Mouse (Mus musculus) spleen, postnatal 4 days (tissue): ENCODE measurements around the gene Haghl.

Source experiments
- DNase-seq, 2 experiments: peaks; one replicate each; pipeline ENCODE4 v3.0.0; 2022; ENCODE audit warnings: low spot score in 2 of 2

Haghl gene

GRCm38 (mm10) chr17:25786781-25787504 lies 1.5 kb upstream of the Haghl start:
- DNase-seq = no peak

GRCm38 (mm10) chr17:25786280-25786679 lies 807 bp upstream of the Haghl start, which contains the start of gene Ccdc78:
Gene Ccdc78 (plus strand): TSS chr17:25786580.
- no peak for DNase-seq

DNA sequence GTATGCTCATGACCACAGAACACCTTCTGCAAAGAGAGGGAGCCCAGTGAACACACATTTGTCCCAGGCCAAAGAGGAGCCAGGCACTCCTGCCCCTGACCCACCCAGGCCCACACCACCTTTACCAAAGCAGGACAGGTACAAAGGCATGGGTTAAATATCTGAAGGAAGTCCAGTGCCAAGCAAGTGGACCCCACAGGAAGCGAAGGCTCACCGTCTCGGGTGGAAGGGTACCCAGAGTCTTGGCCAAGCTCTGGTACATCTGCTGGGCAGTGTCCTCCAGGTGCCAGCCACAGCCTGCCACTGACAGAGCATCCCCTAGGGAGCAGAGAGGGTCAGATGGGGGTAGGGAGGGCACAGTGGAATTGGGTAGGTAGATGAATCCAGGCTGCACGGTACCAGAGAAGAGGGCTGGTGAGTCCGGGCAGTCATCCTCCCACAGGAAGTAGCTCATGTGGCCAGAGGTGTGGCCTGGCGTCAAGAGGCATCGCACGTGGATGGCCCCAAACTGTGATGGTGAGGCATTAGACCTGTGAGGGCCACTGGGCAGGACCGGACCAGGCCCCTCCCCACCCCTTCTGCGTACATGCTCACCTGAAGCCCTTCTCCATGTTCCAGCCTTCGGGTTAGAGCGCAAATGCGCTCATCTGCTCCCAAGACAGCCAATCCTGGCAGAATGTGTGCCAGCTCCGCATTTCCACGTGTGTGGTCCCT lies 1.5 kb downstream of the Haghl start:
- DNase-seq = peak in 1 of 2 experiments; percentile 64

GRCm38 (mm10) chr17:25783086-25783485 lies 2.4 kb downstream of the Haghl start:
- peak in 1 of 2 experiments; percentile 63 for DNase-seq

DNA sequence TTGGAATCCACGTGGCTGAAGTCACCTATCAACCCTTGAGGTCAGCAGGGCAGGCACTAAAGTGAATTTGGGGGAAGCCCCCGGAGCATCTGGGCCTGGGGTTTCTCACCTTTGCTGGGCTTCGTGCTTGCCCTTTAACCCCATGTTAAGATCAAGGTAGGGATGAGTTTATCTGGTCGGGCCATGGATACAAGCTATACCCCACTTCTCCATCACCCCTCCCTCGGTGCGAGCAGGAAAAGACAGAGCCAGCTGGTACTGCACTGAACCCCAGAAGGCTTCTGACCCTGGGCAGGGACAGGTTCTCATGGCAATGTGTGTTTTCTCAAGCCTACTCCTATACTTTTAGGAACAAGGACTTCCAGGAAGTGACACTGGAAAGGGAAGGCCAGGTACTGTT lies 4.1 kb downstream of the Haghl start:
- DNase-seq = peak in 1 of 2 experiments; percentile 54

DNA sequence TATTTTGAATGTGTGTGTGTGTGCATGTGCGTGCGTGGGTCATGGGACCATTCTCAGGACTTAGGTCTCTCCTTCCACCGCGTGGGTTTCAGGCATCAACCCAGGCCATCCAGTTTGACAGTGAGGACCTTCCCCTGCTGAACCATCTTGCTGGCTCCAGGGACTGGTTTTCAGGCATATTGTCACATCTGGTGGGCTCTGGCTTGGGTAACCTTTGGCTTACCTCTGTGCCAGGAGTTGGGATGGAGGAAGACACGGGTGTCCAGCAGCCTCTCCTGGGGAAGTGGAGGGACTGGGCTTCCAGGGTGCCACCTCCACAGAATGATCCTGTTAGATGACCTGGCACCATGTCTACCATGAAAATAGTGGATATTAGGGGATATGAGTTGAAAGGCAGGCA lies 7.5 kb downstream of the Haghl start:
- DNase-seq = no peak

DNA sequence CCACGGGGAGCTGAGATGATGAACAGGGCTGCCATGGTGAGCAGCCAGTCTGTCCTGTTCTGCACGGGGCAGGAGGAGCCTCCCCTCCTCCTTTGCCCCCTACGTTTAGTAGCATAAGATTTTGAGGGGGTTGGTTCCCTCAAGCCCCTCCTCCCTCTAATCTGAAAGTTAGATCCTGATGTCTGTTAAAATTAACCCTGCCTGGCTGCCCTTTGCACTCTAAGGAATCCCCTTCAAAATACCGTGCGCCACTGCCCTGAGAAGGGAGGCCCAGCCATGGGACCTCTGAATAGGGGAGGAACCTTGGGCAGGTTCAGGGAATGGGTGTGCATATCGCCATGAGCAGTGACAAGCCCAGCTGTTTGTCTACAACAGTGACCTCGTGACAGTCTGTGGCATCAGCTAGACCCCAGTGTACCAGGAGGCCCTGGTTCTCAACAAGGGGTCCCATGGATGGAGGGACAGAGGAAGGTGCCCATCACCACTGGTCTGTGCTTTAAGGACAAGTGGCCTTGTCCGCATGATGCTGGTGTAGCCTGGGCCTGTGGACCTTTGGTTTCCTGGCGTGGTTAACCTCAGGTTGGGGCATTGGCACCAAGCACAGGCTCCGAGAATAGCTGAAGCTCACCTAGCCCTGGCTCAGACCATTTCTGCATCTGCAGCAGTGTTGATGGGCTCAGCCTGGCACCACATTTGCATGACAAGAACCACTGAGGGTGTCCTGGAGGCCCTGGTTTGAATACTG lies 10.0 kb downstream of the Haghl start:
- no peak for DNase-seq

GRCm38 (mm10) chr17:25773549-25774120 lies 11.8 kb downstream of the Haghl start, which contains the start of gene Narfl:
Gene Narfl (plus strand): TSS chr17:25773776.
- DNase-seq = peak; percentile 96 to 100

DNA sequence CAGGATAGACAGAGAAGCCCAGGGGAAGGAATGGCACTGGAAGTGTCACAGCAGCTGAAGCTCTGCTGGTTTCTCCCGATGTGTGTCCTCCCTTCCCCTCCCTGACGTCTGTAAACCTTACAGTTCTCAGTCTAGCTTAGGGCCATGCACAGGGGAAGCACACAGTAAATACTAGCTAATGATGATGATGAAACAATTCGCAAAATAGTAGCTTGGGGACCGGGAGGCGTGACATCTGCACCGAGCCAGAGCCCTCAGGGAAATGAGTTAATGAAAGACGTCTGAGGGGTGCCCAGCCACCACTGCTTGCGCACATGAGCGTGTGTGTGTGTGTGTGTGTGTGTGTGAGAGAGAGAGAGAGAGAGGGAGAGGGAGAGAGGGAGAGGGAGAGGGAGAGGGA lies 16.1 kb downstream of the Haghl start:
- DNase-seq = no peak

DNA sequence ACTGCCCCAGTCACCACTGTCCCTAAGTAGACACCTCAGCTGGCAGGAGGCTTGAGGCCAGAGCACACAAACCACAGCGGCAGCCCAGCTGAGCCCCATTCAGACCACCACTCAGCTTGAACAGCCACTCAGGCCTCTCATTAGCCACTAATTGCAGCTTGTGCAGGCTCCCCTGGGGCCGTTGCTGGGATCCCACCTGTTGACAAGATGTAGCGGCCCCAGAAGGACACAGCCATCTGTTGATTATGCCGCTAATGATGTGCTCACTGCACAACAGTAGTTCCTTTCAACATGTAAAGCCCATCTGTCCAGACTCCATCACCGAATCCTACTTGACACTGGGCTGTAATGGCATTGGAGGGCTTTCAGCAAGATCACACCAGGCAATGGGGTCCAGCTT lies 19.6 kb downstream of the Haghl start:
- no peak for DNase-seq

DNA sequence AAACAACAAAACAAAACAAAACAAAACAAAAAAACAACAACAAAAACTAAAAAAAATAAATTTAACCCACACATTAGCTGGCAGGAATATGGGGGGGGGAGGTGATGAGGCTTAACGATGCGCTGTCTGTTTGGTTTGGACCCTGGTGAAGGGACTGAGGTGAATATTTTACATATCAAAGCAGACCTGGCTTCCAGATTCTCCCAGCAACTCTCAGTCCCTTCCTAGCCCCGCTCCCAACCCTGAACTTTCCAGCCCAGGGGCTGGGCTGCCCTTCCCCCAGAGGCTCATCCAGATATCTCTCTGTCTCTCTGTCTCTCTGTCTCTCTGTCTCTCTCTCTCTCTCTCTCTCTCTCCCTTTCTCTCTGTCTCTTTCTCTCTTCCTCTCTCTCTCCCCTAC lies 22.9 kb downstream of the Haghl start:
- no peak for DNase-seq

DNA sequence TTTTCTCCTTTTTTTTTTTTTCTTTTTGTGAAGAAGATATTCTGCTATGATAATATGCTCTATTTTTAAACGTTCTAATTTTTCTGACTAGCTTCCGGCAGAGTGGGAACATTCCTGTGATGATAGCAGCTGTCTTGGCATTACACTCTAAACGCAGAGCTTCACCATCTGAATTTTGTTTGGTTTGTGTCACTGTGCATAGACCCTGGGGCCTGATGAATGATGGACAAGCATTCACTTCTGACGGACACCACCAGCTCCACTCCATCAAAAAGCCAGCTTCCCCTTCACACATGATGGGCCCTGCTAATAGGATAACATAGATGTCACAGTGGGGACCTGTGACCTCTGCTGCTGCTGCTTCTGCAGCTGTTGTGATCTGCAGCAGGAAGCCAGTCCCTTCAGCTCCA lies 23.9 kb downstream of the Haghl start:
- DNase-seq = no peak

DNA sequence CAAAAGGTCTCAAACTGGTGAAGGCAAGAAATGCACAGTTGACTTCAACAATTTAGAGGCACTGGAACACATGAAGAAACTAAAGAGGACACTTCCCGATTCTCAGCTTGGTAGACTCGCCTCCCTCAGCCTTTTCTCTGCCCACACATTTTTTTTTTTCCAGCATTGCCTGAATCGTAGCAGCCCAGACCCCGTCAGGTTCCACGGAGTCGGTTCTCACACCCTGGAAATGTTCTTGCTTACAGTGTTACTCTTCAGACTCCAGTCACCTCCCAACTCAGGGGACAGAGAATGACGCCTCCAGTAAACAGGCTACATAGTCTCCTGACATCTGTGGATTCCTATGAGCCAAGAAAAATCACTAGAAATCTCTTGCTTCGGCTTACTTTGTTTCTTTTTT lies 25.3 kb downstream of the Haghl start:
- DNase-seq = no peak

GRCm38 (mm10) chr17:25757691-25758090 lies 27.8 kb downstream of the Haghl start:
- DNase-seq = no peak

DNA sequence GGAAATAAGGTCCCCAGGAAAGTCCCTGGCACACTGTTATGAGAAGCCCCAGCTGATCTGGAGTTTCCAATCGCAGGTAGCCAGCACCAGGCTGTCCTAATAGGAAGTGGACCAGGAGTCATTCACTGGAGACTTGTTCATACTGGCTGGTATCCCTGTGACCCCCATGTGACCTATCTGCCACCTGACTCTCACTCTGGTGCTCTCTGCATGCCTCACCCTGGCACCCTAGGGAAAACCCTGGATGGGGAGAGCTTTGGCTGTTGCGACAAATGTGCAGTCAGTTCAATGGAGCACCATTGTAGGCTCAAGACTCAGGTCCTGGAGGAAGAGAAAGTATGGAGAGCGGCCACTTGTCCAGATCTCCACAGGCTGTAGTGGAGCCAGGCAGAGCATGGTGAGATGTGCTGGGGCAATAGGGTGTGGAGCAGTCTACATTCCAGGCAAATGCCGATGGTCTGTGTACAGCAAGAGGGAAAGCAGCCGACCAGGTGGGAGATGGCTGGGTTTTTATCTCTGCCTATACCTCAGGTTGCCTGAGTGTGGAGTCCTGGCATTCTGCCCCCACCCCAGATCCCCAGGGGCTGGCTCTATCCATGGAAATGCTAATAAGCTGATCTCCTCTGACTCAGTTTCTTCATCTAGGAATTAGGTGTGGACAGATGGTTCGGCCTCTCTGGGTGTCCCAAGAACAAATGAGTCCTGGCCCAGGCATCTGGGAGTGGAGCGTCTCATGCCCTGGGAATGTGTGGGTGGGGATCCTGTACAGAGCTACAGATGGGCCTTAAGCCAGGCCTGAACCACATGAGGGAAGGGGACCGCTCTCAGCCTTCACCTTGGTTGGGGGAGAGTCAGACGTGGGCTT lies 28.9 kb downstream of the Haghl start:
- DNase-seq = no peak

DNA sequence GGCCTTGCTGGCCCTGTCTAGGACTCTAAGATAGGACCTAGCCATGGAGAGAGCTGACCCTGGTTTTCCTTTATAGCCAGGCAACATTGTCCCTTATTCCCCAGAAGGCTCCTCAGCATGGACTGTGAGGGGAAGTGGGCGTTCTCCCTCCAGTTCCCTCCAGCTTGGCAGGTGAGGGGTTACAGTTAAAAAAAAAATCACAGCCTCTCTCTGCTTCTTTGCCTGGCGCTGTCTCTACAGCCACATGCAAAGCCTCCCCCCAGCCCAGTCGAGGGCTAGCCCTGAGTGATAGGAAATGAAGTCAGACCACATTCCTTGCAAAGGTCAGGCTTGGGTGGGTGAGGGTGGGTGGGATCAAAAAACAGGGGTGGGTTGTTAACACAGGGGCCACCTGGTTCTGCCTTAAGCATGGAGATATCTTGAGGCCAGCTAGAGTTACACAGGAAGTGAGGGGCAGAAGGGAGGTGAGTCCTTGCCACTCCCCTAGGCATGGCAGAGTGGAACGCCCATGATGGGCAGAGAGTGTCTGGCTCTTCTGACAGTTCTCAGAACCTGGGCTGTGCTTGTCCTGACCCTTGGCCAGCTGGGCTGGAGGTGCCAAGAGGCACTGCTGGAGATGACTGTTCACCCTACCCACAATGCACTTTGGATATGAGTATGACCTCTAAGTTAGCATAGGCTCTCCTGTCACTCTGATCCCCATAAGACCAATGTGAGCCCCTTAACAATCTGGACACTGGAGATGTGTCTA lies 29.7 kb downstream of the Haghl start:
- no peak for DNase-seq

DNA sequence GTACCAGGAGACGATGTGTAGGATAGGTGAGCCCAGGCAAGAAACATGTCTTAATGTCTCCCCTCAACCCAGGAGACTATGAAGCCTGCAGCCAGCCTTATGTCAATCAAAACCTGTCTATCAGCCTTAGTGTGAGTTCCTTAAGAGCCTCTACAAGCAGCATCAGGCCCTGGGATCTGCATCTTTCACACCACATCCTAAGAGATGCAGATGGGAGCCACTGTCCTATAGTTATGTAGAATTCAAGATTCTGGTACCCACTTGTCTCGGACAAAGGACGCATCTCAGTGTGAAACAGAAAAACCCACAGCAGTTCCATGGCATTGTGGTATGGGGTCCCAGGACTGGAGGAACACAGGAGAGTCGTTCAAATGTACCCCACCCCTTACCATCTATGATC lies 30.4 kb downstream of the Haghl start:
- no peak for DNase-seq

DNA sequence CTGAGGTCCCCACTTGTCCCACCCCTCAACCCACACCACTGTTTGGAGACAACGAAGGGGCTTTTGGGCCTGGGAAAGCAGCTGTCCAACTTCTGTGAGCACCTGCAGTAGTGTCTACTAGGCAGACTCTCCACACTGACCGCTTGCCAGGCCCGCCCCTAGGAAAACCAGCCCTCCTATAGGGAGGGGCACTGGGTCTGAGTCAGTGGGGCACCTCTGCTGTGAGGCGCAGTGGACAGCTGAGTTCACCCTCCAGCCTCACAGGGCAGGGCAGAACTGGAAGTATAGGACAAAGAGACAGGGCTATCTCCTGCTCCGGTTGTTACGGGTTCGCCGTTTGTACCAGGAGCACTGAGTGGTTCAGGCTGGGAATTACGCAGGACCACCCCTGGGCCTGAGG lies 31.2 kb downstream of the Haghl start, which contains the start of gene Msln:
Gene Msln (minus strand): TSS at position 138 of the 400 bp plus-strand sequence.
- DNase-seq = no peak

GRCm38 (mm10) chr17:25751446-25751845 lies 34.0 kb downstream of the Haghl start:
- no peak for DNase-seq

DNA sequence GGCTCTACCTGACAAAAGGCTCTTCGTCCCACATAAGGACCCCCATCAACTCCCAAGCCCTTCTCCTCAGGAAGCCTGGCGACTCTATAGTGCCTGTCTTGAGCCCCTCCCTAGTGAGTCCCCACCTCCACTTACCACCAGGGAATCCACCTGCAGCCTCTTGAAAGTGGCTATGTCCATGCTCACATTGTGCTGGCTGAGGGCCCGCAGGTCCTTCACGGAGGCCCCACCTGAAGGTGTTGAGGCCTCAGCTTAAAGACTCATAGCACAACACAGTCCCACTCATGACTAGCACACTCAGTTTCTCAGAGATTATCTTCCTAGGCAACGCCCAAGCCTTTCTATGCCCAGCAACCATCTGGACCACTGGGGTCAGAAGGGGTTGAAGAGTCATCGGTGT lies 36.2 kb downstream of the Haghl start:
- no peak for DNase-seq
